Mouse (Mus musculus) erythroid progenitor cell, adult 5-6 weeks (primary cell): Measurements from ENCODE around the gene Zfp931. TPM values are rescaled to one million over a fixed set of nuclear protein-coding genes. Genes with fewer than 3 reads are reported as not detected.
"Not testable (repeated sequence)": the region's sequence is repeated elsewhere in the genome, so short reads cannot be mapped to it uniquely, and the experiment has no call there.

Experiments used
- ATAC-seq: replicated peaks from 2 replicates; pipeline ENCODE4 v1.8.0; 2016; ENCODE audit warnings: moderate number of reproducible peaks, mild to moderate bottlenecking, moderate TSS enrichment, inconsistent platforms; ENCODE audit not compliant: poor library complexity, low FRiP score, severe bottlenecking
- total RNA-seq, 2 experiments: library from RNA; stranded (forward) in 1 of 2; stranded (reverse) in 1 of 2; fragments of 150-400 nt in 1 of 2; fragments of 186-747, 209-891 nt in 1 of 2; gene quantifications; 2 replicates each; pipeline versions ENCODE4 v1.2.3 to v1.2.4; 2015 to 2017; ENCODE audit warnings: low replicate concordance in 2 of 2

Gene Zfp931
- total RNA-seq, 2 experiments from 2014 or later: 2.7 TPM; not detected in 1

GRCm38 (mm10) chr2:178020773-178021172, 57.5 kb downstream of the Zfp931 start:
- ATAC-seq: not testable (repeated sequence)

GRCm38 (mm10) chr2:178019486-178019885, 58.8 kb downstream of the Zfp931 start:
- ATAC-seq: not testable (repeated sequence)

Other genes starting within 250 kb of the Zfp931 start
- gene Gm14325, start 238.1 kb downstream of the Zfp931 start, total RNA-seq (2015; ENCODE audit: low replicate concordance): not detected in 2 replicates
- 0.39 TPM in 1 of 2 replicates, not detected in the other for gene Gm14325, start 238.1 kb downstream of the Zfp931 start, total RNA-seq (2017; ENCODE audit: low replicate concordance)
- not detected in 2 replicates for gene Gm14327, start 181.4 kb downstream of the Zfp931 start, total RNA-seq (2015; ENCODE audit: low replicate concordance)
- gene Gm14327, start 181.4 kb downstream of the Zfp931 start, total RNA-seq (2017; ENCODE audit: low replicate concordance): 1.0 TPM in 1 of 2 replicates, not detected in the other
- not detected in 2 replicates for gene Zfp972, start 152.9 kb downstream of the Zfp931 start, total RNA-seq (2015; ENCODE audit: low replicate concordance)
- gene Zfp972, start 152.9 kb downstream of the Zfp931 start, total RNA-seq (2017; ENCODE audit: low replicate concordance): not detected in 2 replicates
- 4.7 TPM in 1 of 2 replicates, not detected in the other for gene Gm14326, start 121.2 kb downstream of the Zfp931 start, total RNA-seq (2015; ENCODE audit: low replicate concordance)
- 5.1 TPM in 1 of 2 replicates, not detected in the other for gene Gm14326, start 121.2 kb downstream of the Zfp931 start, total RNA-seq (2017; ENCODE audit: low replicate concordance)
- 29.8 and 30.6 TPM in 2 replicates for gene Zfp971, start 55.2 kb downstream of the Zfp931 start, total RNA-seq (2015; ENCODE audit: low replicate concordance)
- gene Zfp971, start 55.2 kb downstream of the Zfp931 start, total RNA-seq (2017; ENCODE audit: low replicate concordance): 3.6 and 4.5 TPM in 2 replicates
- gene Phactr3, start 40.5 kb upstream of the Zfp931 start, total RNA-seq (2015; ENCODE audit: low replicate concordance): not detected in 2 replicates
- not detected in 2 replicates for gene Phactr3, start 40.5 kb upstream of the Zfp931 start, total RNA-seq (2017; ENCODE audit: low replicate concordance)